Mouse (Mus musculus): Measurements from ENCODE around the gene Slc43a2. TPM values are rescaled to one million over a fixed set of nuclear protein-coding genes. Genes with fewer than 3 reads are reported as not detected.
A peak's percentile ranks its signal among the peaks of the same experiment; 100 is the strongest.

The Slc43a2 gene
- polyA plus RNA-seq, 1 experiment from 2014 or later: 2.6 TPM

DNA sequence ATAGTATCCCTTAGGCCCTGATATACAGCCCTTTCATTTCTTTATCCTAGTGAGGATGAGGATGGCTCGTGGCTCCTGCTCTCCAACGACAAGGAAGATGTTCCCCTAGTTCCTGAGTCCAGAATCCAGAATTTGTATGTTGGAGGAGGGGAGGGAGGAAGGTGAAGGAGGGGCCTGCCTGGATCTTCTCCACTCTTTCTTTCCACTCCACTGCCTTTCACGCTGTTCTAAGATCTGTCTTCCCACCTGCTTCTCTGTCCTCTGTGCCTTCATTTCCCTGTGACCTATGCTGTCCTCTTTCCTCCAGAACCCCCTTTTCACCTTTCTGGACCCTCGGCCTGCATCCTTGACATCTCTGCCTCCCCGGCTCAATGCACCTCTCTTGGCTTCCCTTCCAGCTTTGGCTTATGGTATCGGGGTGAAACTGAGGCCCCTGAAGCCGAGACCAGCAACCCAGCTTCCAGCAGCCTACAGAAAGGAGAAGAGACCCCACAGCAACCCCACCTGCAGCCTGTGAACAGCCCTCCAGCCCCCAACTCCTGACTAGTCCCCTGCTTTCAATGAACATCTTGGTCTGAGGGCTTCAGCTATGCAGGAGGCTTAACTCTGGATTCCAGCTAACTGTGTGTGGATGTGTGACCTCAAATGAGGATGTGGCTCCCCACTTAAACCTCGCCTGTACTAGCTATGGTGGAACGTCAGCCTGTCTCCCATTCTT lies 19.0 kb upstream of the Slc43a2 start:
- 80% methylated on average over 9 of the region's 9 CpGs for WGBS
- peaks cover 21% of the 10 kb centered on the region for H3K36me3 ChIP-seq
- no peak overlapping the region for H3K27ac ChIP-seq
- peaks cover 29% of the 10 kb centered on the region for H3K4me1 ChIP-seq
- no peaks in the 10 kb centered on the region for H3K27me3 ChIP-seq
- H3K9ac ChIP-seq: no peak overlapping the region
- ATAC-seq (ENCODE audit: insufficient number of reproducible peaks, low FRiP score, low TSS enrichment, low read depth): no peak
- no peak overlapping the region for H3K4me3 ChIP-seq
- no peaks in the 10 kb centered on the region for H3K9me3 ChIP-seq
- no peak overlapping the region for H3K4me2 ChIP-seq

DNA sequence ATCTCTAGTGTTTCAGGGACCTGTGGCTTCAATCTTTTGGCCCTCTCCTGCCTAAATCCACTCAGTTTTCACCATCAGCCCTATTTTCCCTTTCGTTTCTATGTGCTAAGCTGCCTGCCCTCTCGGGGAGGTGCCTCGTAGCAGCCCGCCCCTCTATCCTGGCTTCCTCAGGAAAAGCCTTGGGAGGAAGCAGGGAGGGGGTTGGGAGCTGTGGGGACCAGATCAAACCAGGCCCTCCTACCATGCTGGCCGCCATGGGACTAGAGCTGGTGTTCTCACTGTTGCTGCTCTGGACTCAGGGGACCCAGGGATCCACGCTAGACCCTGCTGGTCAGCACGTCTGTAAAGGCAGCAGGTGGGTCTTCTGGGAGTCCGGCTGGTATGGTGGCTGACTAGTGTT lies 18.2 kb upstream of the Slc43a2 start, which contains the start of gene Scarf1:
Scarf1 (plus strand) TSS at position 205 of the 400 bp plus-strand sequence.
- Histone ChIP-seq H3K36me3 (peaks cover 12% of the 10 kb centered on the region), H3K9me3 (no peaks in the 10 kb centered on the region), H3K27ac (no peak within 1 kb of the TSS), H3K4me3 (peak within 1 kb of the TSS; percentile 16), H3K27me3 (no peaks in the 10 kb centered on the region), H3K9ac (no peak within 1 kb of the TSS), H3K4me2 (no peak within 1 kb of the TSS), H3K4me1 (peaks cover 27% of the 10 kb centered on the region)
- WGBS: 47% methylated on average over 8 of the region's 8 CpGs
- ATAC-seq (ENCODE audit: insufficient number of reproducible peaks, low FRiP score, low TSS enrichment, low read depth): no peak

GRCm38 (mm10) chr11:75515186-75515585 lies 16.3 kb upstream of the Slc43a2 start:
- 91% methylated on average over 25 of the region's 25 CpGs for WGBS
- Histone ChIP-seq H3K27ac (no peak overlapping the region), H3K4me2 (no peak overlapping the region)

DNA sequence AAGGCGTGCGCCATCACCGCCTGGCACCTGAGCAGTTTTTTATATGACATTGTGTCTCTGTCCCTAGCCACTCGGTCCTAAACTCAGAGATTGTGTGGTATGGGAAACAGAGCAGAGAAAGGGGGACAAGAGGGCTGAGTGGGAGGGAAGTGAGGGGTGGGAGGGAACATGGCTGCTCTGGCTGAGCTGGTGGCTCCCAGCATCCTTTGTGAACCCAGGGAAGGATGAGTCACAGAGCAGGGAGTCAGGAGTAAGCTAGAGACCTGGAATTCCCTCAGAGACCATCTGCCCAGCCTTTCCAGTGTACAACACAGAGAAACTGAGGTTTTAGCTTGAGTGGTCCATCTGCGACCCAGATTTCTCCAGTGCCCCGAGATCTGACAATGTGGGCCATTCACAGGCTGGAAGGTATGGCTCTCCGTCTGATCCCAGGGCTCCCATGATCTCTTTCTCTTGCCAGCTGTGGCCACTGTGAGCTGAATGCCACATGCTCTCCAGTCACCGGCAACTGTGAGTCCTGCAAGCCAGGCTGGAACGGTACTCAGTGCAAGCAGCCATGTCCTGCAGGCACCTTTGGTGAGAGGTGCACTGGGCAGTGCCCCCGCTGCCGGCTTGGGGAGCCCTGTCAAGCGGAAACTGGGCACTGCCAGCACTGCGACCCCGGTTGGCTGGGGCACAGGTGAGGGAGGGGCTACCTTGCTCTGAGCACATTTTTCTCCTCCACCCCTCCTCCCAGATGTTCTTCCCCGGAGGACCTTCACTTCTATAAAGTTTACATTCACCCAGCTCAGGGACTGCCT lies 11.5 kb upstream of the Slc43a2 start:
- no peak overlapping the region for H3K27ac ChIP-seq
- no peak overlapping the region for H3K4me2 ChIP-seq
- no peaks in the 10 kb centered on the region for H3K27me3 ChIP-seq
- WGBS: 69% methylated on average over 15 of the region's 15 CpGs
- H3K9me3 ChIP-seq: no peaks in the 10 kb centered on the region
- H3K4me1 ChIP-seq: peaks cover 3% of the 10 kb centered on the region; the same call in 1 of the 2 replicates
- H3K9ac ChIP-seq: no peak overlapping the region
- no peak for ATAC-seq (ENCODE audit: insufficient number of reproducible peaks, low FRiP score, low TSS enrichment, low read depth)
- no peak overlapping the region for H3K4me3 ChIP-seq
- no peaks in the 10 kb centered on the region for H3K36me3 ChIP-seq

More at GRCm38 (mm10) chr11:75515186-75515585, 16.3 kb upstream of the Slc43a2 start:
- Histone ChIP-seq H3K4me1 (peaks cover 10% of the 10 kb centered on the region), H3K27me3 (no peaks in the 10 kb centered on the region), H3K4me3 (no peak overlapping the region), H3K9me3 (no peaks in the 10 kb centered on the region), H3K9ac (no peak overlapping the region), H3K36me3 (no peaks in the 10 kb centered on the region)
- no peak for ATAC-seq (ENCODE audit: insufficient number of reproducible peaks, low FRiP score, low TSS enrichment, low read depth)

GRCm38 (mm10) chr11:75521609-75522008 lies 9.9 kb upstream of the Slc43a2 start:
- no peak overlapping the region for H3K4me3 ChIP-seq
- no peaks in the 10 kb centered on the region for H3K9me3 ChIP-seq
- H3K27ac ChIP-seq: no peak overlapping the region
- peaks cover 3% of the 10 kb centered on the region; the same call in 1 of the 2 replicates for H3K4me1 ChIP-seq
- H3K36me3 ChIP-seq: no peaks in the 10 kb centered on the region
- no peak overlapping the region for H3K9ac ChIP-seq
- H3K4me2 ChIP-seq: no peak overlapping the region
- ATAC-seq (ENCODE audit: insufficient number of reproducible peaks, low FRiP score, low TSS enrichment, low read depth): no peak
- H3K27me3 ChIP-seq: no peaks in the 10 kb centered on the region
- WGBS: 86% methylated on average over 4 of the region's 4 CpGs

DNA sequence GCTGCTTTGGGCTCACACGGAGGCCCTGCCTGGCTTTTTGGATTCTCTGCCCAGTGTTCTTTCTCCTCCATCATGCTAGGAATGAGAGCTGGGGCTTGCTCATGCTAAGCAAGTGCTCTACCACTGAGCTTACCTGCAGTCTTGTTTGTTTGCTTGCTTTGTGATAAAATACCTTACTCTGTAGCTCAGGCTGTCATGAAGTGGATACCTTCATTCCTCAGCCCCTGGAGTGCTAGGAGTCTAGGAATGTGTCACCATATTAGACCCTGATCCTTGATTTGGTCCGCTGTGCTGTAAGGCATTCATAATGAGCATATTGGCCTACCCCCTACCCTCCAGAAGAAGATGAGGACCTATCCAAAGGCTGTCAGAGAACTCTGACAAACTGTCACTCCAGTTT lies 8.7 kb upstream of the Slc43a2 start:
- WGBS: 83% methylated on average over 2 of the region's 2 CpGs
- H3K27me3 ChIP-seq: no peaks in the 10 kb centered on the region
- H3K36me3 ChIP-seq: no peaks in the 10 kb centered on the region
- no peak overlapping the region for H3K4me2 ChIP-seq
- H3K9me3 ChIP-seq: no peaks in the 10 kb centered on the region
- no peak overlapping the region for H3K4me3 ChIP-seq
- peaks cover 3% of the 10 kb centered on the region; the same call in 1 of the 2 replicates for H3K4me1 ChIP-seq
- ATAC-seq (ENCODE audit: insufficient number of reproducible peaks, low FRiP score, low TSS enrichment, low read depth): no peak
- H3K27ac ChIP-seq: no peak overlapping the region
- no peak overlapping the region for H3K9ac ChIP-seq

DNA sequence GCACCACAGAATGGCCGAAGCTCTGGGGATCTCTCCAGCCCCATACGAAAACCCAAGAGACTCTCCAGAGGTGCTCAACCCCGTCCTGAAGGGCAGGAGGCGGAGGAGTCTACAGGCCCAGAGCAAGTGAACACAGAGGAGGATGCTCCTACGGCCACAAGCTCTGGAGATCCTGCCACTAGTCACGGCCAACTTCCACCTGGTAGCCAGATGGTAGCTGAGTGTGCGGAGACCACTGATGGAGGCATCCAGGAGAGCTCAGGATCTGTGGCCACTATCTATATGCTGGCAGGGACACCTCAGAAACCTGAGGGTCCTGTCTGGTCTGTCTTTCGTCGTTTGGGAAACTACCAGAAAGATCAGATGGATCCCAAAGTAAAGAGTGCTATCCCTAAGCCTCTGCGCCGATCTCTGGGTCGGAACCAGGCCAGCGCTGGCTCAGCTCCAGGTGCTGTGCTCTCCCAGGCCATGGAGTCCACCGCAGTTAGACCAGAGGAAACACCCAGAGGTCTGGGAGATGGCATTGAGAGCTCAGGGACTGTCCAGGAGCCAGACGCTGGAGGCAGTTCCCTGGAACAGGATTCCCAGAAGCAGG lies 5.9 kb upstream of the Slc43a2 start:
- Histone ChIP-seq H3K4me1 (peaks cover 1% of the 10 kb centered on the region; the same call in 1 of the 2 replicates), H3K9me3 (no peaks in the 10 kb centered on the region), H3K27ac (no peak overlapping the region), H3K4me3 (no peak overlapping the region), H3K36me3 (no peaks in the 10 kb centered on the region), H3K27me3 (no peaks in the 10 kb centered on the region), H3K9ac (0 out of 2 replicates have a peak overlapping the region, but pooled peaks have one; percentile 14), H3K4me2 (no peak overlapping the region)
- no peak for ATAC-seq (ENCODE audit: insufficient number of reproducible peaks, low FRiP score, low TSS enrichment, low read depth)
- WGBS: 81% methylated on average over 15 of the region's 15 CpGs

GRCm38 (mm10) chr11:75526943-75527342 lies 4.6 kb upstream of the Slc43a2 start:
- Histone ChIP-seq H3K4me2 (no peak overlapping the region), H3K4me3 (no peak overlapping the region), H3K27me3 (no peaks in the 10 kb centered on the region), H3K9me3 (no peaks in the 10 kb centered on the region), H3K36me3 (no peaks in the 10 kb centered on the region), H3K4me1 (peaks cover 6% of the 10 kb centered on the region), H3K9ac (no peak overlapping the region), H3K27ac (no peak overlapping the region)
- no peak for ATAC-seq (ENCODE audit: insufficient number of reproducible peaks, low FRiP score, low TSS enrichment, low read depth)
- WGBS: 89% methylated on average over 6 of the region's 6 CpGs

GRCm38 (mm10) chr11:75529771-75530170 lies 1.7 kb upstream of the Slc43a2 start:
- H3K4me2 ChIP-seq: no peak overlapping the region
- ATAC-seq (ENCODE audit: insufficient number of reproducible peaks, low FRiP score, low TSS enrichment, low read depth): no peak
- H3K27me3 ChIP-seq: no peaks in the 10 kb centered on the region
- no peaks in the 10 kb centered on the region for H3K9me3 ChIP-seq
- WGBS: 60% methylated on average over 4 of the region's 4 CpGs
- no peaks in the 10 kb centered on the region for H3K36me3 ChIP-seq
- peaks cover 15% of the 10 kb centered on the region for H3K4me1 ChIP-seq
- H3K4me3 ChIP-seq: no peak overlapping the region
- no peak overlapping the region for H3K27ac ChIP-seq
- H3K9ac ChIP-seq: no peak overlapping the region

DNA sequence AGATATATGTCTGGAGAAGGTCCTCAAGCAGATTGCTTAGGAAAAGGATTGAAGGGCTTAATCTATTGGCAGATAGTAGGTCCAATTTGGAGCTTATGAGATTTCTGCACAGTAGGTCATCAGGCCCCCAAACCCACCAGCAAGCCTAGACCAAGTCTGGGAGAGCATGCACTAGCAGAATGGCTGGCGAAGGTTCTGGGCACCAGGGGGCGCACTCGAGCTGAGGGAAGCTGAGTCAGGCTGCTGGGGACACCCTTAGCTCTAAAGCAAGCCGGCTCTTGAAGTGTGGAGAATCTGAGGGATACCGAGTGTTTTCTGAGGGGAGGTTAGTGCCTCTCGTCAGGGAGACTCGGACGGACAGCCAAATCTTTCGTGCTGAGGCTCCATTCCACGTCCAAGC lies 1.2 kb upstream of the Slc43a2 start:
- ATAC-seq (ENCODE audit: insufficient number of reproducible peaks, low FRiP score, low TSS enrichment, low read depth): no peak
- Histone ChIP-seq H3K9ac (peak overlapping the region; percentile 37), H3K9me3 (no peaks in the 10 kb centered on the region), H3K4me1 (peaks cover 15% of the 10 kb centered on the region), H3K36me3 (no peaks in the 10 kb centered on the region), H3K4me3 (peak overlapping the region; percentile 62), H3K4me2 (peak overlapping the region; percentile 98), H3K27me3 (no peaks in the 10 kb centered on the region), H3K27ac (no peak overlapping the region)
- under 1% methylated on average over 10 of the region's 10 CpGs for WGBS

- no peak; the same call in 1 of the 2 replicates for ATAC-seq (ENCODE audit: insufficient number of reproducible peaks, low FRiP score, low TSS enrichment, low read depth)
Measured at GRCm38 (mm10) chr11:75530845-75531373, 585 bp upstream of the Slc43a2 start.

More at GRCm38 (mm10) chr11:75530845-75531373, 585 bp upstream of the Slc43a2 start:
- Histone ChIP-seq H3K27me3 (no peaks in the 10 kb centered on the region), H3K36me3 (no peaks in the 10 kb centered on the region), H3K4me3 (peak overlapping the region; percentile 62), H3K9me3 (no peaks in the 10 kb centered on the region), H3K9ac (peak overlapping the region; percentile 37), H3K27ac (peak overlapping the region; percentile 62; the same call in 1 of the 2 replicates), H3K4me2 (peak overlapping the region; percentile 98), H3K4me1 (peaks cover 15% of the 10 kb centered on the region)
- under 1% methylated on average over 31 of the region's 31 CpGs for WGBS

Measured in limb, embryonic 15.5 days (tissue).